Mouse (Mus musculus) forebrain, embryonic 13.5 days (tissue): ENCODE data around the gene Stt3a. TPM values are rescaled to one million over a fixed set of nuclear protein-coding genes. Genes with fewer than 3 reads are reported as not detected.

ENCODE experiments used
- ATAC-seq: fragments of 200-750 bp; cut with Nextera tagmentation; 2 replicates; pipeline ENCODE4 v1.8.0; 2017
- H3K27ac ChIP-seq: fragments of 300-500 bp; sonication (generic); 2 replicates; pipeline ENCODE4 v1.5.1; 2015; ENCODE audit warnings: inconsistent platforms, mild to moderate bottlenecking, moderate library complexity
- H3K27me3 ChIP-seq: fragments of 300-500 bp; sonication (generic); 2 replicates; pipeline ENCODE4 v1.6.1; 2015; ENCODE audit warnings: mild to moderate bottlenecking, inconsistent platforms
- H3K36me3 ChIP-seq: fragments of 300-500 bp; sonication (generic); 2 replicates; pipeline ENCODE4 v1.6.1; 2015; ENCODE audit warnings: mild to moderate bottlenecking, inconsistent platforms; ENCODE audit not compliant: poor library complexity, severe bottlenecking
- H3K4me1 ChIP-seq: fragments of 300-500 bp; sonication (generic); 2 replicates; pipeline ENCODE4 v1.6.1; 2015; ENCODE audit warnings: inconsistent platforms
- H3K4me2 ChIP-seq: fragments of 300-500 bp; sonication (generic); 2 replicates; pipeline ENCODE4 v1.6.1; 2015; ENCODE audit warnings: inconsistent platforms, mild to moderate bottlenecking, moderate library complexity
- H3K4me3 ChIP-seq: fragments of 300-500 bp; sonication (generic); 2 replicates; pipeline ENCODE4 v1.5.1; 2015; ENCODE audit warnings: mild to moderate bottlenecking, inconsistent platforms
- H3K9ac ChIP-seq: fragments of 300-500 bp; sonication (generic); 2 replicates; pipeline ENCODE4 v1.6.1; 2015; ENCODE audit warnings: mild to moderate bottlenecking, inconsistent platforms
- H3K9me3 ChIP-seq: fragments of 300-500 bp; sonication (generic); replicated peaks from 2 replicates; pipeline ENCODE4 v1.6.1; 2016; ENCODE audit warnings: inconsistent platforms
- WGBS: fragments of 180-500 bp; shearing (Covaris S2); methylation state at CpG from one replicate; pipeline ENCODE4 v1.1.7; 2015; 5-methylcytosine and 5-hydroxymethylcytosine counted together
- polyA plus RNA-seq: library from polyadenylated mRNA; unstranded; fragments of >200 nt; fragmentation: Nextera tagmentation; extraction: Ambion mirVana; gene quantifications from 2 replicates; pipeline ENCODE4 v1.2.1, GENCODE M21; 2015

Stt3a gene
- polyA plus RNA-seq, result 104 and 117 TPM in 2 replicates

- peak; percentile 100 for ATAC-seq
- no peaks in the 10 kb centered on the region for H3K27me3 ChIP-seq
- H3K9me3 ChIP-seq, result no peaks in the 10 kb centered on the region
- H3K4me3 ChIP-seq, result peak within 1 kb of the TSS; percentile 98
- WGBS, result under 1% methylated on average over 60 of the region's 60 CpGs
- H3K4me2 ChIP-seq, result peak within 1 kb of the TSS; percentile 82
- peak within 1 kb of the TSS; percentile 92 for H3K9ac ChIP-seq
- H3K4me1 ChIP-seq, result peaks cover 23% of the 10 kb centered on the region
- peaks cover 19% of the 10 kb centered on the region for H3K36me3 ChIP-seq
- peak within 1 kb of the TSS; percentile 76 for H3K27ac ChIP-seq
These were observed at the start of gene Stt3a for GRCm38 (mm10) chr9:36767203-36768143. Gene Stt3a (minus strand): TSS chr9:36767679.

- no peak overlapping the region for H3K27ac ChIP-seq
- H3K4me3 ChIP-seq, result no peak overlapping the region
- no peak overlapping the region for H3K4me2 ChIP-seq
- no peak overlapping the region for H3K9ac ChIP-seq
- no peaks in the 10 kb centered on the region for H3K9me3 ChIP-seq
- no peaks in the 10 kb centered on the region for H3K4me1 ChIP-seq
- 70% methylated on average over 3 of the region's 3 CpGs for WGBS
- ATAC-seq, result no peak
- H3K36me3 ChIP-seq, result no peaks in the 10 kb centered on the region
- no peaks in the 10 kb centered on the region for H3K27me3 ChIP-seq
These were observed 47.0 kb upstream of the Stt3a start for GRCm38 (mm10) chr9:36814486-36814885.

GRCm38 (mm10) chr9:36808126-36808785, 40.8 kb upstream of the Stt3a start:
- Histone ChIP-seq H3K36me3 (no peaks in the 10 kb centered on the region), H3K4me2 (no peak overlapping the region), H3K9ac (no peak overlapping the region), H3K27ac (no peak overlapping the region), H3K4me3 (no peak overlapping the region), H3K9me3 (no peaks in the 10 kb centered on the region), H3K27me3 (no peaks in the 10 kb centered on the region), H3K4me1 (no peaks in the 10 kb centered on the region)
- no peak for ATAC-seq
- 74% methylated on average over 5 of the region's 5 CpGs for WGBS

GRCm38 (mm10) chr9:36805256-36805975, 37.9 kb upstream of the Stt3a start:
- WGBS, result 95% methylated on average over 3 of the region's 3 CpGs
- no peak for ATAC-seq
- H3K27ac ChIP-seq, result no peak overlapping the region
- no peak overlapping the region for H3K9ac ChIP-seq
- H3K4me3 ChIP-seq, result no peak overlapping the region
- no peaks in the 10 kb centered on the region for H3K36me3 ChIP-seq
- no peaks in the 10 kb centered on the region for H3K27me3 ChIP-seq
- H3K4me1 ChIP-seq, result no peaks in the 10 kb centered on the region
- H3K4me2 ChIP-seq, result no peak overlapping the region
- H3K9me3 ChIP-seq, result no peaks in the 10 kb centered on the region

- no peaks in the 10 kb centered on the region for H3K9me3 ChIP-seq
- H3K4me1 ChIP-seq, result no peaks in the 10 kb centered on the region
- H3K4me3 ChIP-seq, result no peak overlapping the region
- H3K9ac ChIP-seq, result no peak overlapping the region
- no peak overlapping the region for H3K27ac ChIP-seq
- H3K36me3 ChIP-seq, result no peaks in the 10 kb centered on the region
- WGBS, result 89% methylated on average over 3 of the region's 3 CpGs
- no peaks in the 10 kb centered on the region for H3K27me3 ChIP-seq
- H3K4me2 ChIP-seq, result no peak overlapping the region
- ATAC-seq, result no peak
These were observed 36.4 kb upstream of the Stt3a start for GRCm38 (mm10) chr9:36803926-36804325.

- Histone ChIP-seq H3K9me3 (no peaks in the 10 kb centered on the region), H3K36me3 (no peaks in the 10 kb centered on the region), H3K9ac (no peak overlapping the region), H3K27ac (no peak overlapping the region), H3K4me2 (no peak overlapping the region), H3K4me3 (no peak overlapping the region), H3K27me3 (no peaks in the 10 kb centered on the region), H3K4me1 (no peaks in the 10 kb centered on the region)
- ATAC-seq, result no peak
- WGBS, result 79% methylated on average over 6 of the region's 6 CpGs
These were observed 35.9 kb upstream of the Stt3a start for GRCm38 (mm10) chr9:36803386-36803785.

- Histone ChIP-seq H3K4me2 (no peak overlapping the region), H3K27me3 (no peaks in the 10 kb centered on the region), H3K9ac (no peak overlapping the region), H3K4me3 (no peak overlapping the region), H3K36me3 (no peaks in the 10 kb centered on the region), H3K4me1 (no peaks in the 10 kb centered on the region), H3K27ac (no peak overlapping the region), H3K9me3 (no peaks in the 10 kb centered on the region)
- WGBS, result 88% methylated on average over 3 of the region's 3 CpGs
- ATAC-seq, result no peak
These were observed 35.5 kb upstream of the Stt3a start for GRCm38 (mm10) chr9:36802951-36803350.

GRCm38 (mm10) chr9:36801961-36802360, 34.5 kb upstream of the Stt3a start:
- ATAC-seq, result no peak
- whole genome bisulfite sequencing, result 87% methylated on average over 2 of the region's 2 CpGs
- H3K9me3 ChIP-seq, result no peaks in the 10 kb centered on the region
- H3K4me2 ChIP-seq, result no peak overlapping the region
- no peaks in the 10 kb centered on the region for H3K36me3 ChIP-seq
- no peak overlapping the region for H3K9ac ChIP-seq
- no peaks in the 10 kb centered on the region for H3K27me3 ChIP-seq
- no peak overlapping the region for H3K27ac ChIP-seq
- no peaks in the 10 kb centered on the region for H3K4me1 ChIP-seq
- H3K4me3 ChIP-seq, result no peak overlapping the region

GRCm38 (mm10) chr9:36796781-36797555, 29.5 kb upstream of the Stt3a start, which contains the start of gene Ei24:
Gene Ei24 (minus strand): TSS chr9:36797393.
- Histone ChIP-seq H3K4me2 (peak within 1 kb of the TSS; percentile 91), H3K27ac (peak within 1 kb of the TSS; percentile 73), H3K36me3 (peaks cover 8% of the 10 kb centered on the region; the same call in 1 of the 2 replicates), H3K9ac (peak within 1 kb of the TSS; percentile 98), H3K9me3 (no peaks in the 10 kb centered on the region), H3K4me3 (peak within 1 kb of the TSS; percentile 95), H3K4me1 (peaks cover 24% of the 10 kb centered on the region), H3K27me3 (no peaks in the 10 kb centered on the region)
- peak; percentile 98 for ATAC-seq
- under 1% methylated on average over 62 of the region's 66 CpGs for WGBS

GRCm38 (mm10) chr9:36796224-36796623, 28.7 kb upstream of the Stt3a start:
- 14% methylated on average over 5 of the region's 5 CpGs for WGBS
- no peak for ATAC-seq
- Histone ChIP-seq H3K4me1 (peaks cover 24% of the 10 kb centered on the region), H3K4me2 (peak overlapping the region; percentile 91), H3K27ac (peak overlapping the region; percentile 73; the same call in 1 of the 2 replicates), H3K9ac (peak overlapping the region; percentile 98), H3K4me3 (peak overlapping the region; percentile 95), H3K36me3 (peaks cover 15% of the 10 kb centered on the region), H3K27me3 (no peaks in the 10 kb centered on the region), H3K9me3 (no peaks in the 10 kb centered on the region)

- WGBS, result 93% methylated on average over 1 of the region's 1 CpGs
- Histone ChIP-seq H3K4me3 (peak overlapping the region; percentile 95; the same call in 1 of the 2 replicates), H3K27me3 (no peaks in the 10 kb centered on the region), H3K4me2 (peak overlapping the region; percentile 91), H3K4me1 (peaks cover 24% of the 10 kb centered on the region), H3K9me3 (no peaks in the 10 kb centered on the region), H3K9ac (no peak overlapping the region), H3K36me3 (peaks cover 22% of the 10 kb centered on the region), H3K27ac (no peak overlapping the region)
- no peak for ATAC-seq
These were observed 28.1 kb upstream of the Stt3a start for GRCm38 (mm10) chr9:36795556-36795955.
